Mouse (Mus musculus): ENCODE measurements around the gene Olfr983. TPM values are rescaled to one million over a fixed set of nuclear protein-coding genes. Genes with fewer than 3 reads are reported as not detected.
A peak's percentile ranks its signal among the peaks of the same experiment; 100 is the strongest.

Gene Olfr983
- polyA plus RNA-seq, 1 experiment, result not detected

GRCm38 (mm10) chr9:40116645-40117286 lies 23.4 kb upstream of the Olfr983 start:
- Histone ChIP-seq H3K4me3 (ENCODE audit: control insufficient read depth, low read depth, low read length) (0 out of 2 replicates have a peak overlapping the region, but pooled peaks have one; percentile 15), H3K36me3 (ENCODE audit: control insufficient read depth, insufficient read depth, low read length) (no peaks in the 10 kb centered on the region), H3K27me3 (ENCODE audit: control insufficient read depth, insufficient read depth, low read length) (no peaks in the 10 kb centered on the region), H3K4me1 (ENCODE audit: control insufficient read depth, insufficient read depth, low read length) (no peaks in the 10 kb centered on the region; the same call in 1 of the 2 replicates), H3K27ac (ENCODE audit: control insufficient read depth, insufficient read depth, low read depth, low read length) (no peak overlapping the region)
- no peak for TF ChIP-seq POLR2A (IDR thresholded peaks at IDR 0.05; ENCODE audit: control insufficient read depth, low read depth, low read length)
- no peak for TF ChIP-seq CTCF (IDR thresholded peaks at IDR 0.05; ENCODE audit: control insufficient read depth, insufficient read depth, insufficient replicate concordance, low read depth, low read length)

GRCm38 (mm10) chr9:40114106-40114505 lies 20.7 kb upstream of the Olfr983 start, which contains the start of gene Olfr984:
Gene Olfr984 (minus strand): TSS chr9:40114206.
- no peak within 1 kb of the TSS for H3K4me3 ChIP-seq (ENCODE audit: control insufficient read depth, low read depth, low read length)
- TF ChIP-seq CTCF (IDR thresholded peaks at IDR 0.05; ENCODE audit: control insufficient read depth, insufficient read depth, insufficient replicate concordance, low read depth, low read length), result no peak
- TF ChIP-seq POLR2A (IDR thresholded peaks at IDR 0.05; ENCODE audit: control insufficient read depth, low read depth, low read length), result no peak
- H3K36me3 ChIP-seq (ENCODE audit: control insufficient read depth, insufficient read depth, low read length), result no peaks in the 10 kb centered on the region
- H3K4me1 ChIP-seq (ENCODE audit: control insufficient read depth, insufficient read depth, low read length), result no peaks in the 10 kb centered on the region; the same call in 1 of the 2 replicates
- no peaks in the 10 kb centered on the region for H3K27me3 ChIP-seq (ENCODE audit: control insufficient read depth, insufficient read depth, low read length)
- no peak within 1 kb of the TSS for H3K27ac ChIP-seq (ENCODE audit: control insufficient read depth, insufficient read depth, low read depth, low read length)

GRCm38 (mm10) chr9:40094769-40095168 lies 1.4 kb upstream of the Olfr983 start:
- TF ChIP-seq CTCF (IDR thresholded peaks at IDR 0.05; ENCODE audit: control insufficient read depth, insufficient read depth, insufficient replicate concordance, low read depth, low read length) (no peak), POLR2A (IDR thresholded peaks at IDR 0.05; ENCODE audit: control insufficient read depth, low read depth, low read length) (no peak)
- Histone ChIP-seq H3K4me3 (ENCODE audit: control insufficient read depth, low read depth, low read length) (no peak overlapping the region), H3K27me3 (ENCODE audit: control insufficient read depth, insufficient read depth, low read length) (no peaks in the 10 kb centered on the region), H3K4me1 (ENCODE audit: control insufficient read depth, insufficient read depth, low read length) (no peaks in the 10 kb centered on the region), H3K36me3 (ENCODE audit: control insufficient read depth, insufficient read depth, low read length) (no peaks in the 10 kb centered on the region), H3K27ac (ENCODE audit: control insufficient read depth, insufficient read depth, low read depth, low read length) (no peak overlapping the region)

GRCm38 (mm10) chr9:40073529-40073928 lies 19.9 kb downstream of the Olfr983 start, which contains the start of gene Olfr982:
Gene Olfr982 (plus strand): TSS chr9:40073829.
- TF ChIP-seq CTCF (IDR thresholded peaks at IDR 0.05; ENCODE audit: control insufficient read depth, insufficient read depth, insufficient replicate concordance, low read depth, low read length), result no peak
- TF ChIP-seq POLR2A (IDR thresholded peaks at IDR 0.05; ENCODE audit: control insufficient read depth, low read depth, low read length), result no peak

GRCm38 (mm10) chr9:40050138-40050537 lies 43.3 kb downstream of the Olfr983 start:
- Histone ChIP-seq H3K4me1 (ENCODE audit: control insufficient read depth, insufficient read depth, low read length) (no peaks in the 10 kb centered on the region), H3K36me3 (ENCODE audit: control insufficient read depth, insufficient read depth, low read length) (no peaks in the 10 kb centered on the region), H3K4me3 (ENCODE audit: control insufficient read depth, low read depth, low read length) (peak overlapping the region; percentile 77), H3K27ac (ENCODE audit: control insufficient read depth, insufficient read depth, low read depth, low read length) (peak overlapping the region; percentile 78), H3K27me3 (ENCODE audit: control insufficient read depth, insufficient read depth, low read length) (no peaks in the 10 kb centered on the region)
- TF ChIP-seq CTCF (IDR thresholded peaks at IDR 0.05; ENCODE audit: control insufficient read depth, insufficient read depth, insufficient replicate concordance, low read depth, low read length), result no peak
- peak; percentile 75 for TF ChIP-seq POLR2A (IDR thresholded peaks at IDR 0.05; ENCODE audit: control insufficient read depth, low read depth, low read length)

More at GRCm38 (mm10) chr9:40073529-40073928, 19.9 kb downstream of the Olfr983 start, which contains the start of gene Olfr982:
- H3K27me3 ChIP-seq (ENCODE audit: control insufficient read depth, insufficient read depth, low read length), result no peaks in the 10 kb centered on the region
- no peaks in the 10 kb centered on the region for H3K36me3 ChIP-seq (ENCODE audit: control insufficient read depth, insufficient read depth, low read length)
- H3K4me3 ChIP-seq (ENCODE audit: control insufficient read depth, low read depth, low read length), result no peak within 1 kb of the TSS
- no peak within 1 kb of the TSS for H3K27ac ChIP-seq (ENCODE audit: control insufficient read depth, insufficient read depth, low read depth, low read length)
- H3K4me1 ChIP-seq (ENCODE audit: control insufficient read depth, insufficient read depth, low read length), result no peaks in the 10 kb centered on the region; the same call in 1 of the 2 replicates

Other genes with a start within 250 kb of the Olfr983 start
- not detected in 2 replicates for gene Olfr972, start 227.2 kb downstream of the Olfr983 start, polyA plus RNA-seq (2012; rRNA removed)
- gene Olfr229, start 186.3 kb downstream of the Olfr983 start, polyA plus RNA-seq (2012; rRNA removed), result not detected in 2 replicates
- not detected in 2 replicates for gene Olfr974, start 156.1 kb downstream of the Olfr983 start, polyA plus RNA-seq (2012; rRNA removed)
- gene Olfr975, start 141.5 kb downstream of the Olfr983 start, polyA plus RNA-seq (2012; rRNA removed), result 0.79 and 1.0 TPM in 2 replicates
- 0.52 and 0.57 TPM in 2 replicates for gene Olfr976, start 132.5 kb downstream of the Olfr983 start, polyA plus RNA-seq (2012; rRNA removed)
- not detected in 2 replicates for gene Olfr978, start 101.5 kb downstream of the Olfr983 start, polyA plus RNA-seq (2012; rRNA removed)
- 0.83 and 0.95 TPM in 2 replicates for gene Olfr979, start 90.1 kb downstream of the Olfr983 start, polyA plus RNA-seq (2012; rRNA removed)
- gene Olfr980, start 84.0 kb downstream of the Olfr983 start, polyA plus RNA-seq (2012; rRNA removed), result 0.15 and 0.36 TPM in 2 replicates
- 0.11 TPM in 1 of 2 replicates, not detected in the other for gene Olfr981, start 72.1 kb downstream of the Olfr983 start, polyA plus RNA-seq (2012; rRNA removed)
- gene Olfr982, start 19.8 kb downstream of the Olfr983 start, polyA plus RNA-seq (2012; rRNA removed), result not detected in 2 replicates
- gene Olfr984, start 20.6 kb upstream of the Olfr983 start, polyA plus RNA-seq (2012; rRNA removed), result not detected in 2 replicates
- gene Olfr985, start 36.6 kb upstream of the Olfr983 start, polyA plus RNA-seq (2012; rRNA removed), result not detected in 2 replicates
- 85.4 and 129 TPM in 2 replicates for gene Tmem225, start 54.5 kb upstream of the Olfr983 start, polyA plus RNA-seq (2012; rRNA removed)
- gene Olfr986, start 87.3 kb upstream of the Olfr983 start, polyA plus RNA-seq (2012; rRNA removed), result not detected in 2 replicates
- 3.4 and 3.9 TPM in 2 replicates for gene Zfp202, start 98.7 kb upstream of the Olfr983 start, polyA plus RNA-seq (2012; rRNA removed)
- 0.15 and 0.20 TPM in 2 replicates for gene Scn3b, start 175.6 kb upstream of the Olfr983 start, polyA plus RNA-seq (2012; rRNA removed)